Mouse (Mus musculus) Patski (cell line): ENCODE measurements around the gene Ccdc63. TPM values are rescaled to one million over a fixed set of nuclear protein-coding genes. Genes with fewer than 3 reads are reported as not detected.

Experiments
- ATAC-seq: fragments of 100-300 bp; one replicate; pipeline ENCODE4 v1.8.0; 2021
- CTCF ChIA-PET: fragments of 350-600 bp; sonication (Branson Sonifier 250); formaldehyde crosslinking; loops from one replicate; lab custom pipeline; 2022; ENCODE audit warnings: inconsistent platforms; lab: Charles Lee
- POLR2A ChIA-PET: fragments of 350-600 bp; sonication (Branson Sonifier 250); formaldehyde crosslinking; loops from one replicate; lab custom pipeline; 2022; ENCODE audit warnings: antibody characterized with exemption, inconsistent platforms; lab: Charles Lee
- DNase-seq: peaks from one replicate; pipeline ENCODE4 v3.0.0-alpha.2; 2011; ENCODE audit warnings: low read depth, low spot score
- H3K27me3 ChIP-seq: fragments of 371-371 bp; one replicate; pipeline ENCODE4 v1.5.1; 2021
- CTCF ChIP-seq: fragments of 100-300 bp; IDR thresholded peaks from one replicate; pipeline ENCODE4 v1.5.1; 2021
- in situ Hi-C: fragments of 300-500 bp; cut with MboI; formaldehyde crosslinking; loops from 3 replicates; pipeline ENCODE4 v1.11.1; 2018; ENCODE audit warnings: low pct_unique_long_range_greater_than_20kb, mixed read lengths
- polyA plus RNA-seq: library from polyadenylated mRNA; unstranded; gene quantifications from one replicate; pipeline ENCODE4 v1.2.3, GENCODE M21; 2021

Ccdc63 gene
- polyA plus RNA-seq, 1 experiment from 2014 or later, result not detected

- no peak for TF ChIP-seq CTCF
- ChIA-PET CTCF (interaction anchor here (0.7 to 1.4 kb wide), 5 partner anchors 9 to 187 kb away, joined by 3 to 5 read pairs (median 3); no protein-coding TSS in a partner anchor), POLR2A (no interaction called here)
- ATAC-seq (no peak), DNase-seq (no peak)
- H3K27me3 ChIP-seq, result peaks cover 9% of the 10 kb centered on the region
- in situ Hi-C loops, result no loop called here
Observed at GRCm38 (mm10) chr5:122059060-122060017, 81.3 kb downstream of the Ccdc63 start.

Other genes with a start within 250 kb of the Ccdc63 start
- gene Cux2, start 90.7 kb downstream of the Ccdc63 start, polyA plus RNA-seq, result 1.6 TPM
- gene Myl2, start 39.9 kb downstream of the Ccdc63 start, polyA plus RNA-seq, result not detected
- gene Ppp1cc, start 17.5 kb upstream of the Ccdc63 start, polyA plus RNA-seq, result 195 TPM
- gene Hvcn1, start 66.0 kb upstream of the Ccdc63 start, polyA plus RNA-seq, result 0.15 TPM
- gene Tctn1, start 123.6 kb upstream of the Ccdc63 start, polyA plus RNA-seq, result 50.7 TPM
- 31.1 TPM for gene Pptc7, start 143.5 kb upstream of the Ccdc63 start, polyA plus RNA-seq
- 5.9 TPM for gene Rad9b, start 213.4 kb upstream of the Ccdc63 start, polyA plus RNA-seq
- 270 TPM for gene Vps29, start 213.5 kb upstream of the Ccdc63 start, polyA plus RNA-seq
- gene Gpn3, start 231.1 kb upstream of the Ccdc63 start, polyA plus RNA-seq, result 29.0 TPM
- gene Fam216a, start 231.5 kb upstream of the Ccdc63 start, polyA plus RNA-seq, result 130 TPM